In genomic region chr7:49527495-49527894, GRCm38 (mm10) we compare ENCODE assay signal across 13 mouse cellular contexts.
DNase-seq lines count a peak whose midpoint lies in the region; ATAC-seq and TF ChIP-seq lines count a peak whose summit lies in the region.
"Had no signal": no experiment of that assay in that cellular context is flagged by ENCODE, and none has a peak within 500 bp of the region (broad histone marks: within the 10 kb centered on the region; RNA-seq: fewer than 3 reads in every experiment).

No protein-coding gene starts in this region.

- TF ChIP-seq CTCF in heart, postnatal 0 days (IDR thresholded peaks at IDR 0.05; ENCODE audit: low read depth): no peak
- no peak for TF ChIP-seq CTCF in E14TG2a.4 (conservative IDR thresholded peaks at IDR 0.05; ENCODE audit: low read length)

- no peak for TF ChIP-seq EP300 in heart, postnatal 0 days (IDR thresholded peaks at IDR 0.05; ENCODE audit: low read depth)

- H3K4me3 ChIP-seq in heart, postnatal 0 days (ENCODE audit: low read depth, low read length): no peak overlapping the region
- peak overlapping the region; percentile 48; the same call in 1 of the 2 replicates for H3K4me3 ChIP-seq in E14TG2a.4 (replicated peaks; ENCODE audit: low read length)
- no peak overlapping the region for H3K4me3 ChIP-seq in embryonic facial prominence, embryonic 11.5 days (ENCODE audit: low read depth, low read length)
- H3K4me3 ChIP-seq in limb, embryonic 10.5 days: no peak overlapping the region
- H3K4me3 ChIP-seq: hindbrain, embryonic 15.5 days had no signal

- H3K4me1 ChIP-seq in heart, postnatal 0 days (ENCODE audit: control insufficient read depth, insufficient read depth): peaks cover 20% of the 10 kb centered on the region
- peaks cover 73% of the 10 kb centered on the region for H3K4me1 ChIP-seq in E14TG2a.4 (replicated peaks; ENCODE audit: low read depth, low read length)
- no peaks in the 10 kb centered on the region; the same call in 1 of the 2 replicates for H3K4me1 ChIP-seq in embryonic facial prominence, embryonic 11.5 days (ENCODE audit: control insufficient read depth, insufficient read depth, low read length)
- peaks cover 54% of the 10 kb centered on the region for H3K4me1 ChIP-seq in limb, embryonic 10.5 days

- intact Hi-C loops in heart, postnatal 25 days (cut with DNase I): no loop called here

- H3K27me3 ChIP-seq in heart, postnatal 0 days (ENCODE audit: control insufficient read depth, insufficient read depth, low read length): no peaks in the 10 kb centered on the region
- no peaks in the 10 kb centered on the region for H3K27me3 ChIP-seq in E14TG2a.4 (ENCODE audit: insufficient read depth, low read length)
- no peaks in the 10 kb centered on the region for H3K27me3 ChIP-seq in embryonic facial prominence, embryonic 11.5 days (ENCODE audit: control insufficient read depth, insufficient read depth, low read length)
- H3K27me3 ChIP-seq in limb, embryonic 10.5 days (ENCODE audit: low read depth, poor library complexity, severe bottlenecking): no peaks in the 10 kb centered on the region
- H3K27me3 ChIP-seq: hindbrain, embryonic 15.5 days had no signal

- H3K9ac ChIP-seq in heart, postnatal 0 days (replicated peaks; ENCODE audit: low read depth, low read length): no peak overlapping the region; the same call in 1 of the 2 replicates
- H3K9ac ChIP-seq in embryonic facial prominence, embryonic 11.5 days (replicated peaks; ENCODE audit: low read length): no peak overlapping the region
- H3K9ac ChIP-seq: hindbrain, embryonic 15.5 days had no signal

- peak overlapping the region; percentile 60 for H3K27ac ChIP-seq in heart, postnatal 0 days (ENCODE audit: low read depth)
- no peak overlapping the region for H3K27ac ChIP-seq in embryonic facial prominence, embryonic 11.5 days (replicated peaks; ENCODE audit: low read depth, low read length)
- H3K27ac ChIP-seq in limb, embryonic 10.5 days: peak overlapping the region; percentile 12; the same call in 1 of the 2 replicates
- H3K27ac ChIP-seq: hindbrain, embryonic 15.5 days had no signal

- DNase-seq in heart, postnatal 0 days (ENCODE audit: low spot score): no peak
- no peak for DNase-seq in heart, postnatal 25 days (ENCODE audit: low spot score)
- peak; percentile 58 for DNase-seq in embryonic facial prominence, embryonic 11.5 days (ENCODE audit: low spot score)
- DNase-seq in limb, embryonic 10.5 days (ENCODE audit: low spot score): no peak
- DNase-seq in adrenal gland, postnatal 14 days: no peak
- no peak for DNase-seq in thymus, postnatal 25 days
- DNase-seq in adrenal gland, adult 2 months: no peak
- DNase-seq: adrenal gland, postnatal 25 days; cerebellum, postnatal 14 days; thymus, adult 2 months had no signal

- peak overlapping the region; percentile 11 for H3K4me2 ChIP-seq in heart, postnatal 0 days (ENCODE audit: low read depth, low read length)
- H3K4me2 ChIP-seq in embryonic facial prominence, embryonic 11.5 days (ENCODE audit: low read depth, low read length): no peak overlapping the region
- H3K4me2 ChIP-seq: hindbrain, embryonic 15.5 days; midbrain, embryonic 11.5 days had no signal

- no peak for ATAC-seq in heart, postnatal 0 days (ENCODE audit: insufficient read depth, low read depth)
- ATAC-seq in embryonic facial prominence, embryonic 11.5 days (replicated peaks; ENCODE audit: insufficient number of reproducible peaks, low FRiP score, low TSS enrichment, low read depth): no peak

- WGBS in heart, postnatal 0 days: 10% methylated on average over 4 of the region's 4 CpGs
- 21% methylated on average over 4 of the region's 4 CpGs for WGBS in embryonic facial prominence, embryonic 11.5 days
- 38% methylated on average over 4 of the region's 4 CpGs for WGBS in limb, embryonic 10.5 days

- no peaks in the 10 kb centered on the region for H3K36me3 ChIP-seq in heart, postnatal 0 days (replicated peaks; ENCODE audit: control insufficient read depth, insufficient read depth, low read length)
- H3K36me3 ChIP-seq in E14TG2a.4 (ENCODE audit: insufficient read depth, low read length): no peaks in the 10 kb centered on the region
- H3K36me3 ChIP-seq in embryonic facial prominence, embryonic 11.5 days (replicated peaks; ENCODE audit: control insufficient read depth, insufficient read depth, low read depth, low read length): no peaks in the 10 kb centered on the region
- no peaks in the 10 kb centered on the region for H3K36me3 ChIP-seq in limb, embryonic 10.5 days
- H3K36me3 ChIP-seq: hindbrain, embryonic 15.5 days had no signal

- no peaks in the 10 kb centered on the region for H3K9me3 ChIP-seq in heart, postnatal 0 days (replicated peaks; ENCODE audit: control insufficient read depth, low read length)
- no peaks in the 10 kb centered on the region for H3K9me3 ChIP-seq in E14TG2a.4 (ENCODE audit: low read length)
- H3K9me3 ChIP-seq in embryonic facial prominence, embryonic 11.5 days (replicated peaks; ENCODE audit: control insufficient read depth, low read length): no peaks in the 10 kb centered on the region
- H3K9me3 ChIP-seq in limb, embryonic 10.5 days (replicated peaks): no peaks in the 10 kb centered on the region
- H3K9me3 ChIP-seq: hindbrain, embryonic 15.5 days had no signal
